Mouse (Mus musculus): Measurements from ENCODE around the gene Prkcd. TPM values are rescaled to one million over a fixed set of nuclear protein-coding genes. Genes with fewer than 3 reads are reported as not detected.

Gene Prkcd
- polyA plus RNA-seq, 1 experiment = 287 TPM

DNA sequence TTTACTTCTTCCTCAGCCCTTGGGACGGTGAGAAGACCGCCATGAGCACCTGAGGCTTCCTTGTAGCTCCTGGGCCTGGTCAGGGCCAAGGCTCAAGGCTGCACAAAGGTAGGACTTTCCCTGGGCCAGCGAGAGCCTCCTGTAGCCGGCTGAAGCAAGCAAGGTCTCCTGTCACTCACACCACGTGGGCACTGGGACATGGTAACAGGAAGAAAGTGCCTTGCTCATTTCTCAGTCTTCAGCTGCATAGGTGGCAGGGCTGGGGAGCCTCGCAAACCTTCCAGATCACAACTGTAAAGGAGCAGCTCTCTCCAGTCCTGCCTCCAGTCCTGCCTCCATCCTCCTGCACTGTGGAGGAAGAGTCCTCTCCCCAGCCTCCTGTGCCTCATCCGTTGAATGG, 50.2 kb downstream of the Prkcd start:
- Histone ChIP-seq H3K4me3 (ENCODE audit: low read depth, low read length) (no peak overlapping the region), H3K4me1 (ENCODE audit: control insufficient read depth, insufficient read depth, insufficient read length, low read length) (peaks cover 16% of the 10 kb centered on the region; the same call in 1 of the 2 replicates), H3K36me3 (ENCODE audit: control insufficient read depth, insufficient read depth, low read length) (peaks cover 41% of the 10 kb centered on the region), H3K27ac (ENCODE audit: insufficient read depth, low read depth, low read length) (no peak overlapping the region), H3K27me3 (ENCODE audit: control insufficient read depth, insufficient read depth, low read length) (no peaks in the 10 kb centered on the region)
- 36% methylated on average over 7 of the region's 7 CpGs for WGBS
- no peak for TF ChIP-seq CTCF (IDR thresholded peaks at IDR 0.05; ENCODE audit: extremely low read depth, insufficient read length, insufficient replicate concordance, low read depth, low read length)
- TF ChIP-seq POLR2A (IDR thresholded peaks at IDR 0.05; ENCODE audit: low read depth, low read length) = no peak

DNA sequence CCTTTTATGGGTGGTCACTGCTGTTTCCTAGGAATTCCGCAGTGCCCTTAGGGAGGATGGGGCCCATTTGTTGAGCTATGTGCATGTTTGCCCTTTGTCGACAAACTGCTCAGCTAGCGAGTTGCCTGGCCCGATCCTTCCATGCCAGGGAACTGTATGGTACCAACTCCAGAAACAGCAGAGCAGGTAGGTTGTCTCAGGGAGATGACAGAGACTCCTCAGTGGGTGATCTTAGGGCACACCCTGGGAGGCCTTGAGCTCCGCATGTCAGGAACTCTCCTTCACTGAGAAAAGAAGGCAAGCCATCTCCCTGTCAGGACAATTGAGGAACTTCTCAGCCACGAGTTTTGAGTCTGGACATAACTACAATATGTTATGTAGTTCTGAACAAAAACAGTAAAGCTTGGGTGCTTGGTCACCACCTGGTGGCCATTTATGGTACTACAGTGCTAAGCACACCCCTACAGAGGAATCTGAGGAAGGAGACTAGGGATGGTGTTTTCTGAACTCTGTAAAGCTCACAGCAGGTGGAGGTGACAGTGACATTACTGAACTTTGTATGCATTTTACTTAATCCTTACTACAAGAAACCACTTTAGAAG, 51.9 kb downstream of the Prkcd start:
- WGBS = 54% methylated on average over 6 of the region's 6 CpGs
- H3K27ac ChIP-seq (ENCODE audit: insufficient read depth, low read depth, low read length) = no peak overlapping the region

DNA sequence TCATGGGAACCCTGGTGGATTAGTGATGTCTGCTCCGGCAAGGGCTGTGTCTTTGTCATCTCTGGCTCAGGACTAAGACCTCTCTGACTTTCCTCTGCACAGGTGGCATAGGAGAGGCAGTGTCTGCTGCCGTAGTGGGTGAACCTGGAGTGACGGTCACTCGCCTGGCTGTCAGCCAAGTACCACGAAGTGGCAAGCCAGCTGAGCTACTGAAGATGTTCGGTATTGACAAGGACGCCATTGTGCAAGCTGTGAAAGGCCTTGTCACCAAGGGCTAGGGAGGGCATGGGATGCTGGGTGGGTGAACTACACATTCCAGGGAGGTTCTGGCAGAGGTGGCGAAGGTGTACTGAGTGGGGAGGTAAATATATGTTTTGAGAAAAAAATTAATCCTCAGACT, 52.8 kb downstream of the Prkcd start:
- WGBS = 43% methylated on average over 8 of the region's 8 CpGs
- Histone ChIP-seq H3K27ac (ENCODE audit: insufficient read depth, low read depth, low read length) (no peak overlapping the region), H3K4me1 (ENCODE audit: control insufficient read depth, insufficient read depth, insufficient read length, low read length) (peaks cover 14% of the 10 kb centered on the region; the same call in 1 of the 2 replicates), H3K27me3 (ENCODE audit: control insufficient read depth, insufficient read depth, low read length) (no peaks in the 10 kb centered on the region), H3K4me3 (ENCODE audit: low read depth, low read length) (no peak overlapping the region), H3K36me3 (ENCODE audit: control insufficient read depth, insufficient read depth, low read length) (peaks cover 65% of the 10 kb centered on the region)
- no peak for TF ChIP-seq CTCF (IDR thresholded peaks at IDR 0.05; ENCODE audit: extremely low read depth, insufficient read length, insufficient replicate concordance, low read depth, low read length)
- TF ChIP-seq POLR2A (IDR thresholded peaks at IDR 0.05; ENCODE audit: low read depth, low read length) = no peak

More for the DNA sequence above, 51.9 kb downstream of the Prkcd start:
- no peaks in the 10 kb centered on the region for H3K27me3 ChIP-seq (ENCODE audit: control insufficient read depth, insufficient read depth, low read length)
- H3K4me3 ChIP-seq (ENCODE audit: low read depth, low read length) = no peak overlapping the region
- peaks cover 16% of the 10 kb centered on the region; the same call in 1 of the 2 replicates for H3K4me1 ChIP-seq (ENCODE audit: control insufficient read depth, insufficient read depth, insufficient read length, low read length)
- peak; percentile 37; the same call in 1 of the 2 replicates for TF ChIP-seq CTCF (IDR thresholded peaks at IDR 0.05; ENCODE audit: extremely low read depth, insufficient read length, insufficient replicate concordance, low read depth, low read length)
- no peak for TF ChIP-seq POLR2A (IDR thresholded peaks at IDR 0.05; ENCODE audit: low read depth, low read length)
- H3K36me3 ChIP-seq (ENCODE audit: control insufficient read depth, insufficient read depth, low read length) = peaks cover 56% of the 10 kb centered on the region

DNA sequence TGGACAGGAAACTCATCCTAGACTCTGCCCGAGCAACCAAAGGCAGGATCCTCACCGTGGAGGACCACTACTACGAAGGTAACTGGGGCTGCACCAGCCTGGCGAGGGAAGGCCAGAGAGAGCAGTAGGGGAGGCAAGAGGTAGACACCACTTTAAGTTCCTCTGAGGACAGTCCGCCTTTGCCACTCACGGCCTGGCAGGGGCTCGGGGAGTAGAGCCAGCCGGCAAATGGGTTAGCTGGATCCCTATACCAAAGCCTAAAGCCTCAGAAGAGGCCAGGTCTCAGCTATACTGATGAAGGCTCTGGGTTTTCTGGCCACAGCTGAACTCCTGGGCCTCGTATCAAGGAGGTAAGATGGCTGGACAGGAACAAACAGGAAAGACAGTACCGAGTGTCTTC, 53.8 kb downstream of the Prkcd start:
- no peaks in the 10 kb centered on the region for H3K27me3 ChIP-seq (ENCODE audit: control insufficient read depth, insufficient read depth, low read length)
- peaks cover 10% of the 10 kb centered on the region; the same call in 1 of the 2 replicates for H3K4me1 ChIP-seq (ENCODE audit: control insufficient read depth, insufficient read depth, insufficient read length, low read length)
- H3K27ac ChIP-seq (ENCODE audit: insufficient read depth, low read depth, low read length) = no peak overlapping the region

DNA sequence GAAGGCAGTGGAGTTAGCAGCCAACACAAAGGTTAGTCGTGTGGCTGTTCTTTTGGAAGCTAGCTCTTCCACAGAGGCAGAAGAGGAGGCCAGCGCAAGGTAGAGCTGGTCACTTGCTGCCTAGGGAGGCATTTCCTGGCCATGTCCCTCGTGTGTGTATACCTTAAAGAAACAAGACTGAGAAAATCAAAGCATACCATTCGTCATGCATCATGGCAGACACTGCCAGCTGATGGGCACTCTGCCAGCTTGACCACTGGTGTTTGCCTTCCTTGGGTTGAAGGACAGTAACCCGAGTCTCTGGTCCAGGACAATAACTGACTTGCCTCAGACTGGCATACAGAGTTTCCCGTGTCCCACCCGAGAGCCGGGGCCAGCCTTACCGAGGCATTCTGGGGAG, 55.7 kb downstream of the Prkcd start:
- whole genome bisulfite sequencing = 71% methylated on average over 9 of the region's 9 CpGs
- H3K36me3 ChIP-seq (ENCODE audit: control insufficient read depth, insufficient read depth, low read length) = peaks cover 87% of the 10 kb centered on the region
- 0 out of 2 replicates have a peak, but pooled peaks cover 2% of the 10 kb centered on the region for H3K4me1 ChIP-seq (ENCODE audit: control insufficient read depth, insufficient read depth, insufficient read length, low read length)
- H3K27me3 ChIP-seq (ENCODE audit: control insufficient read depth, insufficient read depth, low read length) = no peaks in the 10 kb centered on the region
- no peak overlapping the region for H3K27ac ChIP-seq (ENCODE audit: insufficient read depth, low read depth, low read length)
- H3K4me3 ChIP-seq (ENCODE audit: low read depth, low read length) = no peak overlapping the region
- no peak for TF ChIP-seq CTCF (IDR thresholded peaks at IDR 0.05; ENCODE audit: extremely low read depth, insufficient read length, insufficient replicate concordance, low read depth, low read length)
- no peak for TF ChIP-seq POLR2A (IDR thresholded peaks at IDR 0.05; ENCODE audit: low read depth, low read length)

More for the DNA sequence above, 53.8 kb downstream of the Prkcd start:
- 87% methylated on average over 10 of the region's 10 CpGs for WGBS
- Histone ChIP-seq H3K36me3 (ENCODE audit: control insufficient read depth, insufficient read depth, low read length) (peaks cover 73% of the 10 kb centered on the region), H3K4me3 (ENCODE audit: low read depth, low read length) (no peak overlapping the region)
- TF ChIP-seq CTCF (IDR thresholded peaks at IDR 0.05; ENCODE audit: extremely low read depth, insufficient read length, insufficient replicate concordance, low read depth, low read length) (no peak), POLR2A (IDR thresholded peaks at IDR 0.05; ENCODE audit: low read depth, low read length) (no peak)

DNA sequence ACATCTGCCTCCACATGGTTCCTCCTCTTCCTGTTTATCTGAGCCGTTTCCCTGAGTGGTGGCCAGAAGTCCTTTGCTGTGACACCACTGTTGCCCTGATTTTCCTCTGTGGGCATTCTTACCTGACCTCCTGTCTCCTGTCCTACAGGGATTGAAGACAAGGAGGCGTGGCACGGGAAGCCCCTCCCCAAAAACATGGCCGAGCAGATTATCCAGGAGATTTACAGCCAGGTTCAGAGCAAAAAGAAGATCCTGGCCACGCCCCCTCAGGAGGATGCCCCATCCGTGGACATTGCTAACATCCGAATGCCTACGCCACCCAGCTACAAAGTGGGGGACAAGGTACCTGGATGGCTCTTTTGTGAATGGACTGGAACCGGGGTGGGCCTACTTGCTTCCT, 58.0 kb downstream of the Prkcd start:
- no peak overlapping the region for H3K4me3 ChIP-seq (ENCODE audit: low read depth, low read length)
- H3K27ac ChIP-seq (ENCODE audit: insufficient read depth, low read depth, low read length) = no peak overlapping the region
- peaks cover 79% of the 10 kb centered on the region for H3K36me3 ChIP-seq (ENCODE audit: control insufficient read depth, insufficient read depth, low read length)
- 84% methylated on average over 9 of the region's 9 CpGs for WGBS
- no peaks in the 10 kb centered on the region for H3K27me3 ChIP-seq (ENCODE audit: control insufficient read depth, insufficient read depth, low read length)
- TF ChIP-seq CTCF (IDR thresholded peaks at IDR 0.05; ENCODE audit: extremely low read depth, insufficient read length, insufficient replicate concordance, low read depth, low read length) = no peak
- TF ChIP-seq POLR2A (IDR thresholded peaks at IDR 0.05; ENCODE audit: low read depth, low read length) = no peak
- H3K4me1 ChIP-seq (ENCODE audit: control insufficient read depth, insufficient read depth, insufficient read length, low read length) = 0 out of 2 replicates have a peak, but pooled peaks cover 2% of the 10 kb centered on the region

DNA sequence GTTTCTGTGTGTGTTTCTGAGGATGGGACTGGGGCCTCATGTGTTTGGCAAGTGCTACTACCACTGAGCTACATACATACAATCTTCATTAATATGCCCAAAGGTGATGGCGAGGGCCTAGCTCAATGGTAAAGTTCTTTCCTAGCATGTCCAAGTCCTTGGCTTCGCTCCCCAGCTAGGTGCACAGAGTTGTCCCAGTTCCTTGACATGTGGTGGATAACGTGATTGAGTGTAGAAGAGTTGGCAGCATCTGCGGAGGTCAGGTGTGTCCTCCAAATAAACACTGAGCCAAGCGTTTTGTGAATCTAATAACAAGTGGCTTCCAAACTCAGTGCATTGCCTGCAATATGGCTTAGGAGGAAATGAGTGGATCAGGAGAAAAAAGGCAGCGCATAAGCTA, 59.7 kb downstream of the Prkcd start:
- Histone ChIP-seq H3K27ac (ENCODE audit: insufficient read depth, low read depth, low read length) (no peak overlapping the region), H3K36me3 (ENCODE audit: control insufficient read depth, insufficient read depth, low read length) (peaks cover 65% of the 10 kb centered on the region), H3K4me1 (ENCODE audit: control insufficient read depth, insufficient read depth, insufficient read length, low read length) (peaks cover 5% of the 10 kb centered on the region; the same call in 1 of the 2 replicates), H3K27me3 (ENCODE audit: control insufficient read depth, insufficient read depth, low read length) (no peaks in the 10 kb centered on the region), H3K4me3 (ENCODE audit: low read depth, low read length) (no peak overlapping the region)
- 86% methylated on average over 6 of the region's 6 CpGs for WGBS
- TF ChIP-seq CTCF (IDR thresholded peaks at IDR 0.05; ENCODE audit: extremely low read depth, insufficient read length, insufficient replicate concordance, low read depth, low read length) (no peak), POLR2A (IDR thresholded peaks at IDR 0.05; ENCODE audit: low read depth, low read length) (no peak)

Data from small intestine, adult 2 months (tissue).